Mouse (Mus musculus) heart, adult 11 months (tissue): Measurements from ENCODE around the gene Usp29.

Experiments used
- DNase-seq: peaks from one replicate; pipeline ENCODE4 v3.0.0; 2022

The Usp29 gene

GRCm38 (mm10) chr7:6879512-6880164, 149.3 kb downstream of the Usp29 start:
- DNase-seq, result peak; percentile 78

DNA sequence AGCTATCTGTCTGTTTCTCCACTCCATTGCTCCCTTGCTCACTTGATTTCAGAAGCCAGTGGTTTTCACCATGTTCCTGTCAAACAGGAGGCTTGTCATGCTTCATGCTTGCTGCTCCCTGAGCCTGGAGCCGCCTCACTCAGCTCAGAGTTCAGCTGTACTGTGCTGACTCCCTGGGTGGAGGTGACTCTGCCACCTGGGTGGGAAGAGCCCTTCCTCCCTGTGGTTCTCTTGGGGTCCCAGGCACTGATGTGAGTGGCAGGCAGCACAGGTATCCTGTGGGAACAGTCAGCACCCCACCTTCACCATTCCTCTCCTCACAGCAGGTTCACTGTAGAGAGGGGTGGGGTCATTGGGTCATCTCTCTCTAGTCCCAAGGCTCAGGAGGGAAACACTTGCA, 150.5 kb downstream of the Usp29 start:
- DNase-seq, result peak; percentile 14

DNA sequence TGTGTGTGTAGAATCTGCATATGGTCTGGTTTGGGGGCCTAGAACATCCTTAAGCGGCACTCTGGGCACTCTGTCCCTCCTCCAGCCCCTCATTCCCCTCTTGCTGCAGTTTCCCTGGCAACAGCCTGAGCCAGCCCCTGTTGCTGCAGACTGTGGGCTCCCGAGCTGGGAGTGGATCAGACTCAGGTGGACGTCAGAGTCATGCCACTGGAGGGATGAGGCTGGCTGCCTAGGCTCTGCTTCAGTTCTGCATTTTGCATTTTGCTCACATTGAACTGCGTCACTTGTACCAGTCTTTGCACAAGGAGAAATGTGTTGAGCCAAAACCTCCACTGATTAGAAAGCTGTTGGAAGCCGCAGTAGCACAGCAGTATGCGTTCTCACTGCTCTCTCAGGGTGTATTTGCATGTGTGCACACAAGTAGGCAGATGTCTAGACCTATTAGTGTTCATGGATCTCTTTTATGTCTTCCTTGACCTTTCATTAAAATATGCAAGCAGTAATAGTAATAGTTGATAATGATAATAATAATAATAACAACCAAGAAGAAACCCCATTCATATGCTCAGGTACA, 151.2 kb downstream of the Usp29 start:
- DNase-seq, result peak; percentile 24

- DNase-seq, result peak; percentile 23
Measured at GRCm38 (mm10) chr7:6883376-6884147, 153.2 kb downstream of the Usp29 start.

- DNase-seq, result peak; percentile 74
Measured at GRCm38 (mm10) chr7:6885416-6885815, 155.0 kb downstream of the Usp29 start.

DNA sequence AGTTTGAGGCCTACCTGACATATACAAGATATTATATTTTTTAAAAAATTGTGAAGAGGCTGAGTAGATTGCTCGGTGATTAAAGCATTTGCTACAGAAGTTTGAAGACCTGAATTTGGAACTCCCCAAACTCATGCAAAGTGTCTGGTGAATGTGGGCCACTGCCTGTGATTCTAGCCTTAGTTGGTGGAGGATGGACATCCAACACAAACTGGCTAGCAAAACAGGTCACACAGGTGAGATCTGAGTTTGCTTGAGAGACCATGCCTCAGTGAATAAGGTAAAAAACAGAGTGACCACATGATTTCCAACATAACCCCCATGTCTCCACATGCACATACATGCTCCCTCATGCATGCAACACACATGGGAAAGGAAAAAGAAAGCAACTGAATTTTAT, 156.5 kb downstream of the Usp29 start:
- peak; percentile 55 for DNase-seq

GRCm38 (mm10) chr7:6889871-6890270, 159.5 kb downstream of the Usp29 start:
- DNase-seq, result peak; percentile 64

DNA sequence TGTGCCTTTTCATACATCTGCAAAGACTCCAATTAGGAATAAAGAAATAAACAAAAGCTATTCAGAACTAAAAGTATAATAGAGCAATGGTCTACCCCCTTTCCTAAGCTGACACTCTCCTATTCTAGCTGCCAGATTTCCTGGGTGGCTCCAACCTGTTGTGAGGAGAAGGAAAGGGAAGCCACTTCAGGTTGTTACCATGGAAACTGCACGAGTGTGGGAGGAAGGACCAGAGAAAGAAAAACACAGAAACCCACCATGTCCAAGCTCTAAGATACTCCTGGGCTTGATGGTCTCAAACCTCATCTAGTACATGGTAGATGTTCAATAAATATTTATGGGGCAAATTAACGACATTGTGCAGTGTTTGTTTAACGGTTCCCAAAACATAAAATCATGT, 160.8 kb downstream of the Usp29 start:
- peak; percentile 39 for DNase-seq

DNA sequence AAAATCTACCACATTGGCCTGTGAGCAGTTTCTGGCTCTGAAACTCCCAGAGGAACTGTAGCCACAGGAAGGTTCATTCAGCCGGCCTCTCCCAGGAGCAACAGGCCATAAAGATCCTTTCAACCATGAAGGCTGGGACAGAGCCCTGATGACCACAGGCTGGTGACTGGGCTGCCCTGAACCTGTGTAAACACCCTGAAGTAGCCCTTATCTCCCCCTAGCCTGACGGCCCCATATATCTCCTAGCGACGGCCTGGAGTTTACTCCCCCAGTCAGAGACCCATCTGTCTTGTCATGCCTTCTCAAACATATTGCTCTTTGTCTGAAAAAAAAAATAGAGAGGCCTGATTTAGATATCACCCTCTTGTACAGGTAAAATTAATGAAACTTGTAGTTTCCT, 166.6 kb downstream of the Usp29 start:
- DNase-seq, result peak; percentile 59

DNA sequence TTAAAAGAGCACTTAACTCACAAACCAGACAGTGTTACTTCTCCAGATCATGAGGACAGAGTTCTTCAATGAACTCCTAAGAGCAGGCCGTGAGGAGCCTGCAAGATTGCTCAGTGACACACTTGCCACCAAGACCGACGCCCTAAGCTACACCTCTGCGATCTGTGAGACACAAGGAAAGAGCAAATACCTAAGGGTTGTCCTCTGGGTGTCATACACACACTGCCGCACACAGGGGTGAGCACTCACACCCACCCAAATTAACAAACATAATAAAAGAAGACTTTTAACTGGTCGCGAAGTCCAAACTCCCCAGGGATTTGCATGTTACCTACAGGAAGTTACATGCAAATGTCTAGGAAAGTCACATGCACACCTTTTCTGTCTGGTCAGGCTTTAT, 170.3 kb downstream of the Usp29 start:
- no peak for DNase-seq

GRCm38 (mm10) chr7:6903489-6903888, 173.1 kb downstream of the Usp29 start:
- no peak for DNase-seq

DNA sequence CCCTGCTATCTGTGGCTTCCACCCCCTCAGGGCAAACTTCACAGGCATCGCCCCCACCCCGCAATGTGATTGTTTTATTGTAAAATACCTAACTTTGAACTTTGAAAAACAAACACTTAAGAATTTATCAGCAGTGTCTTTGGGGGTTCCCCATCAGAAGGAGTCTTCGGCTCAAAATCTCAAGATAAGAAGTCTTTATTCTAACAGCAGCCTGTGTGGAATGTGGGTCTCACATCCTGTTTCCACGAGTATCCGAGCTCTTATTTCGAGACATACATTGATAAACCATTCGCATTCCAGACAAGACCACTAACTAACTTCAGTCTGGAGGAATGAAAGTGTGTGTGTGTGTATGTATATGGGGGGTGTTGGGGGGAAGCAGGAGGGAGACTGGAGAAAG, 180.1 kb downstream of the Usp29 start:
- no peak for DNase-seq

DNA sequence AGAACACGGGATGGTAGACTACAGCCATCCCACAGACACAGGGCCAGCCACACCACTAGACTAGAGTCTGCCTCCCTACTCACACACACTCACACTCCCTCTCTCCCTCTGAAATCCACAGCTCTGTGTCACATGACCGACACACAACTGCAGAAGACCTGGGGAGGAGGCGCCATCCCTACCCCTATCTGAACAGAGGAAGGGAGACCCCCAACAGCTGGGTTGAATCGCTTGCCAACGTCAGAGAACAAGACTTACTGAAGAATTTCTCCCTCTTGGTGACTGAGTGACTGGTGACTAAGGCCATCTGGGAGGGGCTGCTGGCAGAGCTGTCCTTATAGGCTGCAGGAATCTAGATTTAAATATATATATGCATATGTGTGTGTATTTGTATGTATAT, 181.4 kb downstream of the Usp29 start:
- no peak for DNase-seq

DNA sequence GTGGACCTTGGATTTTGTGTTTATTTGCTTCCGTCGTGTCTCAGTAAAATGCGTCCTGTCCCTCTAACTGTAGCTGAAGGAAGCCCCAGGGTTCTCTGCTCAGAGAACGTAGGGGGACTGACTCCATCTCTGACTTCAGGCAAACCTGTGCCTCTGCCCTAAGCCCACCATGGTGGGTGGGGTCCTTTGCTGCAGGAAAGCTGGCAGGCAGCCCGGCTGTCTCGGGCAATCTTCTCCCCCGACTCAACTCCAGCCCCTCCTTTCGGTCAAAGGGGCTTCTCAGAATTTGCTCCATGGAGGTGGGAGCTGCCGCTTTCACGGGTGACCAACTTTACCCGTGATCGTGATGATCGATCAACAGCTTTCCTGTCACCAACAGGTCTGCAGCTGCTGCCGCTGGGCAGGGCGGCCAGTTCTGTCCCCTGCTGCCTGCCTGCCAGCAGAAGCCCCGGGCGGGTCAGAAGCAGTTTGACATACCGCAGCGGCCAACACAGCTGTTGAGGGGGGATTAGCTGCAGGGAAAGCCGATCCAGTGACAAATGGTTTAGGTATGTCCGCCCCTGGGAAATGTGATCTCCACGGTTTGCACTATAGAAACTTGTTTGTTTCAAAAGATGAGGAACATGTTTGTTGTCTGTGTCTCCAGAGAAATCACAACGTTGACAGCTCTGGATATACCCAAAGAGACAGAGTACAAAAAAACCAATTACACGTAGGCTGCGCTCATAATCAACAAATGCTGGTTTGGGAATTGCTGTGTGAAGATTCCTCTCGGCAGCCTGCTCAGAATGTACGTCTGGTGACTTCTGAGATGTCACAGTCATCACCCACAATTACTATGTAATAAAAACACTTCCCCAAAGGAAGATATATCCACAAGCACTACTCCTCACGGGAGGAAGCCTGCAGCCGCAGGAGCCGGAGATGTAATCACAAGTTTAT, 183.3 kb downstream of the Usp29 start:
- DNase-seq, result no peak

- DNase-seq, result no peak
Measured at GRCm38 (mm10) chr7:6917126-6917525, 186.7 kb downstream of the Usp29 start.

DNA sequence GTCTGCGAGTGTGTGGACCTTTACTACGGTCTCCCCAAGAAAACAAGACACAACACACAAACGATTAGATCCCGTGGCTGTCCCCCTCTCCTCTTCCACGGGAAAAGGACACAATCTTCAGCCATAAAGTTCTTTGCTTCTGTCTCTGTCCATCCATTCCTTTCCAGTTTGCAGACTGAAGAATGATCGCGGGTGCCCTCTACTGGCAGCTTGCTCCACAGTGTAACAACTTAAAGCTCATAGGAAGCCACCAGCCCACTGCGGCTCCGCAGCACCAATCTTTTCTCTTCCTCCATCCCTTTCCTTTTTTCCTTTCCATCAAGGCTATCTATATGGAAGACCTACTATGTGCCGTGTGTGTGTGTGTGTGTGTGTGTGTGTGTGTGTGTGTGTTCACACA, 187.9 kb downstream of the Usp29 start:
- peak; percentile 91 for DNase-seq

DNA sequence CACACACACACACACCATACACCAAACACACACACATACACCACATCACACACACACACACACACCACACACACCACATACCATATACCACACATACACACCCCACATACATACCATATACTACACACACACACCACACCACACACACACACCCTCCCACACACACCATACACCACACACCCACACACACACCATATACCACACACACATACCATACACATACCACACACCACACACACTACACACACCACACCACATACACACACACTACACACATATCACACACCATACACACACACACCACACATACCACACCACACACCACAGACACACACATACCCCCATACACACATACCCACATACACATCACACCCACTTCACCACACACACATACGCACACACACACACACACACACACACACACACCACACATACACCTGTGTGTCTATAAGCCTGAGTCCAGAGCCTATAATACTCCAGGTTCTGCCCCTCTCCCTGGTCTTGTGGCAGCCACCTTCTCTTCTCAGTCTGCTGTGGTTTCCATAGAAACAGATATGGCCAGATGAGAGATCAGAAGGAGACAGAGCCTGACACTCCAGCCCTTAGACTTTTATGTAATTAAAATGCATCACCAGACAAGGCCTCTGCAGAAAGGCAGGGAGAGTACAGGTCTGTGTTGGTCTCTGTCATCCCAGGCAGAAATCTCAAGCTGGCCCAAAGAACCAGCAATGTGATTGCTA, 188.9 kb downstream of the Usp29 start:
- no peak for DNase-seq

- DNase-seq, result peak; percentile 57
Measured at GRCm38 (mm10) chr7:6923515-6923914, 193.1 kb downstream of the Usp29 start.

DNA sequence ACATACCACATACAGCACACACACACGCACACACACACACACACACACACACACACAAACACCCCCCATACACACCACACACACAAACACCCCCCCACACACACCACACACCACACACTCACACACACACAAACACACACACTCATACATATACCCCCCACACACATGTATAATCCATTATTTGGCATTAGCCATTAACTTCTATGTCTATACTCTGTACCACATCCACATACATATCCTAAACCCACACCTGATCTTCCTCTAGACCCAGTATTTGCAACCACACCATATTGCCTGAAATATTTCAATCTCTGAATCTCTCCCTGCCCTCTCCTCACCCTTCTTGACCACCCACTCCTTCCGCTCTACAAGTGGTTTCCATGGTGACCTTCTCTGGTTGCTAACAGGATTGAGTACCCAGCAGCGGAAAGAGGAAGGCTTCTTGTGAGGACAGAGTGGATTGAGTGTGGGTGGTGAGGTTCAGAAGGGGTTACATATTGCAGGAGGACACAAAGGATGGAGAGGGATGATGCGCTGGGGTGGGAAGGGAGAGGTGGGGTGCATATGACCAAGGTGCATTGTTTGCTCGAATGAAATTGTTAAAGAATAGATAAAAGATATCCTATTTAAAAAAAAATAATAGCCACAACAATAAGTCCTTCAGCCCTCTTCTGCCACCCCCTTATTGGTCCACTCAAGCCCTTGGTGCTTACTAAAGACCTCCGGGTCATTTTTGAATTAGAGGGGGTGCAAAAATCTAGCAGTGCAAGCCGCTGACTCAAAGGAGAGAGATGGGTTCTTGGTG, 195.8 kb downstream of the Usp29 start:
- peak; percentile 54 for DNase-seq

DNA sequence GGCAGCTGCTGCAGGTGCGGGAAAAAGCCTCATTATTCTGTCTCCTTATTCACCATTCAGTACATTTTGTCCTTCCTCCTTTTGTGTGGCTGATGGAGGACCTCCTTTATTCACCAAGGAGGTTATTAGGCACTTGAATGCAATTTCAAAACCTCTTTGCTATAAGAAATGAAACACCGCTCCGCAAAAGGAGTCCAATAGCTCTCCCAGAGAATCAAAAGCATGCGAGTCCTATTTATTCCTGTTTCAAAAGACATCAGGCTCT, 196.3 kb downstream of the Usp29 start:
- no peak for DNase-seq

DNA sequence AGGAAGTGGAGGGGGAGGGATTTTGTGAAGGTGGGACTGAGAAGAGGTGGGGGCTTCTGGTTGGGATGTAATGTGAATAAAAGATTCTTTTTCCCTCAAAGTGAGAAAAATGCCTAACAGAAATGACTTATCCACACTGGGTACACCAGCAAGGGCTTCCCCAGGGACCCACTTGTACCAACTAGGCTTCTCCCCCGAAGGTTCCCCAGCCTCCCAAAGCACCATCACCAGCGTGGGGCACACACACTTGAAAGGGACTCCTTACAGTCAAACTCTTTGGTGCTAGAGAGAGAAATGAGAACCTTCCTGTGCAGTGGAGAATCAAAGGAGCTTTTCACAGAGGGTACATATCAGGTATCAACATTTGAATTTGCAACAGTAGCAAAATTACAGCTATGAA, 198.9 kb downstream of the Usp29 start:
- DNase-seq, result peak; percentile 80

- DNase-seq, result peak; percentile 19
Measured at GRCm38 (mm10) chr7:6934741-6935140, 204.4 kb downstream of the Usp29 start.
